Mouse (Mus musculus) heart, postnatal 0 days (tissue): ENCODE measurements around the gene Rgs6. TPM values are rescaled to one million over a fixed set of nuclear protein-coding genes. Genes with fewer than 3 reads are reported as not detected.
A peak's percentile ranks its signal among the peaks of the same experiment; 100 is the strongest.

Experiments used
- ATAC-seq: fragments of 200-750 bp; cut with Nextera tagmentation; 2 replicates; pipeline ENCODE4 v1.8.0; 2017; ENCODE audit warnings: low read depth, moderate number of reproducible peaks, moderate library complexity; ENCODE audit not compliant: insufficient read depth
- DNase-seq: peaks from one replicate; pipeline ENCODE4 v3.0.0-alpha.2; 2016; ENCODE audit warnings: low spot score
- H3K27ac ChIP-seq: fragments of 300-500 bp; sonication (generic); 2 replicates; pipeline ENCODE4 v1.5.1; 2014; ENCODE audit warnings: low read depth, mild to moderate bottlenecking
- H3K27me3 ChIP-seq: fragments of 300-500 bp; sonication (generic); 2 replicates; pipeline ENCODE4 v1.6.1; 2014; ENCODE audit warnings: low read length, mixed read lengths; ENCODE audit not compliant: control insufficient read depth, insufficient read depth
- H3K36me3 ChIP-seq: fragments of 300-500 bp; sonication (generic); replicated peaks from 2 replicates; pipeline ENCODE4 v1.6.1; 2014; ENCODE audit warnings: low read length, mixed read lengths; ENCODE audit not compliant: control insufficient read depth, insufficient read depth
- H3K4me1 ChIP-seq: fragments of 300-500 bp; sonication (generic); 2 replicates; pipeline ENCODE4 v1.6.1; 2014; ENCODE audit warnings: antibody characterized with exemption; ENCODE audit not compliant: control insufficient read depth, insufficient read depth
- H3K4me2 ChIP-seq: fragments of 300-500 bp; sonication (generic); 2 replicates; pipeline ENCODE4 v1.6.1; 2014; ENCODE audit warnings: low read depth, mild to moderate bottlenecking, low read length, moderate library complexity
- H3K4me3 ChIP-seq: fragments of 300-500 bp; sonication (generic); 2 replicates; pipeline ENCODE4 v1.5.1; 2014; ENCODE audit warnings: low read depth, low read length
- H3K9ac ChIP-seq: fragments of 300-500 bp; sonication (generic); replicated peaks from 2 replicates; pipeline ENCODE4 v1.6.1; 2014; ENCODE audit warnings: low read depth, low read length, mixed read lengths
- H3K9me3 ChIP-seq: fragments of 300-500 bp; sonication (generic); replicated peaks from 2 replicates; pipeline ENCODE4 v1.6.1; 2016; ENCODE audit warnings: low read length; ENCODE audit not compliant: control insufficient read depth
- CTCF ChIP-seq: IDR thresholded peaks from 2 replicates; pipeline ENCODE4 v1.5.1; 2016; ENCODE audit warnings: antibody characterized with exemption, control low read depth, low read depth
- EP300 ChIP-seq: IDR thresholded peaks from 2 replicates; pipeline ENCODE4 v1.6.1; 2016; ENCODE audit warnings: antibody characterized with exemption, low read depth
- WGBS: fragments of 180-500 bp; shearing (Covaris S2); extraction: QIAGEN DNeasy Blood & Tissue Kit; methylation state at CpG from one replicate; pipeline ENCODE4 v1.1.7; 2014; 5-methylcytosine and 5-hydroxymethylcytosine counted together
- polyA plus RNA-seq: library from polyadenylated mRNA; unstranded; fragments of >200 nt; fragmentation: Nextera tagmentation; extraction: Ambion mirVana; gene quantifications from 2 replicates; pipeline ENCODE4 v1.2.1, GENCODE M21; 2015
- total RNA-seq: library from RNA; depleted of rRNA; stranded (reverse); fragments of >200 nt; gene quantifications from 2 replicates; pipeline ENCODE4 v1.2.3, GENCODE M21; 2014; ENCODE audit warnings: low replicate concordance

Gene Rgs6
- total and polyA plus RNA-seq, 2 experiments from 2014 or later: 12.1 to 16.5 TPM

- 0 out of 2 replicates have a peak, but pooled peaks have one; percentile 25 for ATAC-seq
These were observed 512.8 kb downstream of the Rgs6 start for GRCm38 (mm10) chr12:83100848-83101247.

GRCm38 (mm10) chr12:83105514-83106119, 517.5 kb downstream of the Rgs6 start:
- no peak for ATAC-seq

More at GRCm38 (mm10) chr12:83100848-83101247, 512.8 kb downstream of the Rgs6 start:
- DNase-seq: no peak
- no peaks in the 10 kb centered on the region for H3K9me3 ChIP-seq
- peak overlapping the region; percentile 9 for H3K27ac ChIP-seq
- no peaks in the 10 kb centered on the region for H3K27me3 ChIP-seq
- WGBS: 22% methylated on average over 7 of the region's 7 CpGs
- no peak overlapping the region for H3K9ac ChIP-seq
- no peaks in the 10 kb centered on the region for H3K36me3 ChIP-seq
- H3K4me2 ChIP-seq: no peak overlapping the region
- TF ChIP-seq CTCF (no peak), EP300 (no peak)
- no peaks in the 10 kb centered on the region for H3K4me1 ChIP-seq
- H3K4me3 ChIP-seq: no peak overlapping the region

GRCm38 (mm10) chr12:83106120-83106517, 518.0 kb downstream of the Rgs6 start:
- Histone ChIP-seq H3K36me3 (no peaks in the 10 kb centered on the region), H3K4me3 (no peak overlapping the region), H3K4me2 (no peak overlapping the region), H3K27ac (no peak overlapping the region), H3K9ac (no peak overlapping the region), H3K9me3 (no peaks in the 10 kb centered on the region), H3K27me3 (no peaks in the 10 kb centered on the region), H3K4me1 (peaks cover 14% of the 10 kb centered on the region; the same call in 1 of the 2 replicates)
- 41% methylated on average over 5 of the region's 5 CpGs for WGBS
- ATAC-seq (no peak), DNase-seq (no peak)
- TF ChIP-seq CTCF: no peak
- TF ChIP-seq EP300: no peak

More at GRCm38 (mm10) chr12:83105514-83106119, 517.5 kb downstream of the Rgs6 start:
- WGBS: 55% methylated on average over 9 of the region's 9 CpGs
- Histone ChIP-seq H3K4me2 (no peak overlapping the region), H3K4me3 (no peak overlapping the region), H3K9ac (no peak overlapping the region), H3K27ac (no peak overlapping the region), H3K27me3 (no peaks in the 10 kb centered on the region), H3K36me3 (no peaks in the 10 kb centered on the region), H3K4me1 (0 out of 2 replicates have a peak, but pooled peaks cover 9% of the 10 kb centered on the region), H3K9me3 (no peaks in the 10 kb centered on the region)
- no peak for TF ChIP-seq EP300
- no peak for TF ChIP-seq CTCF
- no peak for DNase-seq

DNA sequence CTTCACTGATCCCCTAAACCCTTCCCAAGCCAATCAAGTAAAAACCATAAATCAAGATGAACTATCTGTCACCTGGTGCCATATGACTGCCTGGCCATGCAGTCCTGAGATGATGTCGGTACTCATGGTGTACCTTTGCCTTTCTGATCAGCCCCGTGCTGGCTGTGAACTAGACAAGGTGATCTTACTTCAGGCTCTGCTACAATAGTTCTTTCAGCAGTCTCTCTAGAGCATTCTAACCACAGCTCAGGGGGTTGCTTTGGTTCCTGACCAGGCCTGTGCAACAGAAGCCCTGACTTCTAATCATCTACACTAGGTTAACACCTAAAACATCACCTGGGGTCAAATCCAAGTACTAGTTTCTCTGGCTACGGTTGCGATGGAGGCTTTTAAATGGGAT, 521.4 kb downstream of the Rgs6 start:
- Histone ChIP-seq H3K4me1 (peaks cover 17% of the 10 kb centered on the region; the same call in 1 of the 2 replicates), H3K27me3 (no peaks in the 10 kb centered on the region), H3K36me3 (no peaks in the 10 kb centered on the region), H3K4me2 (no peak overlapping the region), H3K9ac (no peak overlapping the region), H3K9me3 (no peaks in the 10 kb centered on the region), H3K27ac (peak overlapping the region; percentile 47; the same call in 1 of the 2 replicates), H3K4me3 (no peak overlapping the region)
- no peak for DNase-seq
- TF ChIP-seq EP300 (no peak), CTCF (no peak)
- 84% methylated on average over 4 of the region's 4 CpGs for WGBS
- no peak for ATAC-seq

- WGBS: 39% methylated on average over 11 of the region's 11 CpGs
- Histone ChIP-seq H3K9ac (no peak overlapping the region), H3K4me3 (no peak overlapping the region), H3K9me3 (no peaks in the 10 kb centered on the region), H3K27ac (peak overlapping the region; percentile 47), H3K4me2 (0 out of 2 replicates have a peak overlapping the region, but pooled peaks have one; percentile 7), H3K27me3 (no peaks in the 10 kb centered on the region), H3K36me3 (no peaks in the 10 kb centered on the region), H3K4me1 (peaks cover 17% of the 10 kb centered on the region; the same call in 1 of the 2 replicates)
- ATAC-seq: peak; percentile 86
- TF ChIP-seq CTCF (no peak), EP300 (no peak; the same call in 1 of the 2 replicates)
- DNase-seq: peak; percentile 71
These were observed 522.0 kb downstream of the Rgs6 start for GRCm38 (mm10) chr12:83109891-83110630.
